Mouse (Mus musculus) heart, postnatal 0 days (tissue): ENCODE results near the gene Rnls.

Source experiments
- CTCF ChIP-seq: IDR thresholded peaks from 2 replicates; pipeline ENCODE4 v1.5.1; 2016; ENCODE audit warnings: antibody characterized with exemption, control low read depth, low read depth
- EP300 ChIP-seq: IDR thresholded peaks from 2 replicates; pipeline ENCODE4 v1.6.1; 2016; ENCODE audit warnings: antibody characterized with exemption, low read depth

- TF ChIP-seq CTCF (no peak), EP300 (no peak)
These were observed 11.3 kb downstream of the Rnls start for GRCm38 (mm10) chr19:33380825-33381224.
